Mouse (Mus musculus) MEL (cell line): ENCODE measurements around the gene Lpxn. TPM values are rescaled to one million over a fixed set of nuclear protein-coding genes. Genes with fewer than 3 reads are reported as not detected.

Experiments
- DNase-seq: peaks from one replicate; pipeline ENCODE4 v3.0.0; 2011; ENCODE audit warnings: low read depth, low spot score
- H3K27ac ChIP-seq: 2 replicates; pipeline ENCODE4 v1.5.1; 2012; ENCODE audit warnings: low read depth, mild to moderate bottlenecking, control low read depth, low read length, moderate library complexity; ENCODE audit not compliant: control insufficient read depth
- H3K27me3 ChIP-seq, 2 experiments: fragments of 150-350 bp in 1 of 2; sonication (generic) in 1 of 2; 2 replicates each; pipeline ENCODE4 v1.6.1; 2012; ENCODE audit warnings: low read length in 2 of 2, mild to moderate bottlenecking in 2 of 2, improper control_type of control experiment in 1 of 2, moderate library complexity in 1 of 2; ENCODE audit not compliant: insufficient read depth in 2 of 2, control insufficient read depth in 1 of 2
- H3K36me3 ChIP-seq, 2 experiments: 2 replicates each; pipeline ENCODE4 v1.6.1; 2012 to 2014; ENCODE audit warnings: low read length in 2 of 2, improper control_type of control experiment in 1 of 2, inconsistent platforms in 1 of 2, mild to moderate bottlenecking in 1 of 2; ENCODE audit not compliant: insufficient read depth in 2 of 2, control insufficient read depth in 1 of 2
- H3K4me1 ChIP-seq, 2 experiments: fragments of 150-350 bp in 1 of 2; sonication (generic) in 1 of 2; 2 replicates each; pipeline ENCODE4 v1.6.1; 2012; ENCODE audit warnings: low read length in 2 of 2, improper control_type of control experiment in 1 of 2, mild to moderate bottlenecking in 1 of 2; ENCODE audit not compliant: insufficient read depth in 2 of 2, control insufficient read depth in 1 of 2
- H3K4me3 ChIP-seq, 2 experiments: fragments of 150-350 bp in 1 of 2; sonication (generic) in 1 of 2; 2 replicates each; pipeline ENCODE4 v1.5.1; 2012; ENCODE audit warnings: low read depth in 2 of 2, low read length in 2 of 2, mild to moderate bottlenecking in 2 of 2, moderate library complexity in 2 of 2, control low read depth in 1 of 2, improper control_type of control experiment in 1 of 2; ENCODE audit not compliant: control insufficient read depth in 1 of 2, insufficient read depth in 1 of 2
- H3K79me2 ChIP-seq: 2 replicates; pipeline ENCODE4 v1.6.1; 2012; ENCODE audit warnings: mild to moderate bottlenecking, low read length, moderate library complexity; ENCODE audit not compliant: control insufficient read depth, poor library complexity, insufficient read depth
- H3K9ac ChIP-seq: 2 replicates; pipeline ENCODE4 v1.6.1; 2012; ENCODE audit warnings: low read depth, mild to moderate bottlenecking, control low read depth, low read length, moderate library complexity; ENCODE audit not compliant: control insufficient read depth, poor library complexity, severe bottlenecking
- H3K9me3 ChIP-seq: fragments of 150-350 bp; sonication (generic); replicated peaks from 2 replicates; pipeline ENCODE4 v1.6.1; 2012; ENCODE audit warnings: mild to moderate bottlenecking, low read length, improper control_type of control experiment, moderate library complexity; ENCODE audit not compliant: insufficient read depth
- CTCF ChIP-seq, 3 experiments: IDR thresholded peaks in 2 of 3; conservative IDR thresholded peaks in 1 of 3; 2 replicates each; pipeline ENCODE4 v1.5.1; 2011 to 2012; ENCODE audit warnings: low read length in 3 of 3, low read depth in 2 of 3, mild to moderate bottlenecking in 2 of 3, improper control_type of control experiment in 1 of 3, inconsistent platforms in 1 of 3, mixed read lengths in 1 of 3, moderate library complexity in 1 of 3; ENCODE audit not compliant: control insufficient read depth in 1 of 3, insufficient read depth in 1 of 3, poor library complexity in 1 of 3, severe bottlenecking in 1 of 3
- EP300 ChIP-seq, 2 experiments: IDR thresholded peaks; 2 replicates each; pipeline ENCODE4 v1.6.1; 2011; ENCODE audit warnings: improper control_type of control experiment in 2 of 2, low read length in 2 of 2, low read depth in 1 of 2, mild to moderate bottlenecking in 1 of 2
- GABPA ChIP-seq: IDR thresholded peaks from 2 replicates; pipeline ENCODE4 v1.6.1; 2012; ENCODE audit warnings: low read depth, mild to moderate bottlenecking, inconsistent platforms, low read length, improper control_type of control experiment, moderate library complexity
- GATA1 ChIP-seq: IDR thresholded peaks from 2 replicates; pipeline ENCODE4 v1.6.1; 2011; ENCODE audit warnings: low read depth, low read length, improper control_type of control experiment
- KAT2A ChIP-seq: conservative IDR thresholded peaks from 2 replicates; pipeline ENCODE4 v1.6.1; 2012; ENCODE audit warnings: low read depth, low read length, improper control_type of control experiment, inconsistent platforms
- MAFK ChIP-seq: IDR thresholded peaks from 2 replicates; pipeline ENCODE4 v1.6.1; 2011; ENCODE audit warnings: low read depth, mild to moderate bottlenecking, low read length, improper control_type of control experiment, borderline replicate concordance
- MAX ChIP-seq: IDR thresholded peaks from 2 replicates; pipeline ENCODE4 v1.6.1; 2011; ENCODE audit warnings: low read length, improper control_type of control experiment
- MAZ ChIP-seq: IDR thresholded peaks from 2 replicates; pipeline ENCODE4 v1.6.1; 2012; ENCODE audit warnings: low read depth, mild to moderate bottlenecking, inconsistent platforms, low read length, improper control_type of control experiment
- MEF2A ChIP-seq: IDR thresholded peaks from 2 replicates; pipeline ENCODE4 v1.6.1; 2014; ENCODE audit warnings: low read depth, mild to moderate bottlenecking, inconsistent platforms, low read length, improper control_type of control experiment; ENCODE audit not compliant: poor library complexity, insufficient replicate concordance, severe bottlenecking; ENCODE audit errors: extremely low read depth
- MXI1 ChIP-seq: IDR thresholded peaks from 2 replicates; pipeline ENCODE4 v1.6.1; 2011; ENCODE audit warnings: mild to moderate bottlenecking, low read depth, low read length, improper control_type of control experiment
- MYC ChIP-seq: IDR thresholded peaks from 2 replicates; pipeline ENCODE4 v1.6.1; 2011; ENCODE audit warnings: low read depth, mild to moderate bottlenecking, low read length, improper control_type of control experiment, moderate library complexity
- NRF1 ChIP-seq: IDR thresholded peaks from 2 replicates; pipeline ENCODE4 v1.6.1; 2014; ENCODE audit warnings: low read depth, mild to moderate bottlenecking, inconsistent platforms, low read length, improper control_type of control experiment, moderate library complexity; ENCODE audit not compliant: poor library complexity, insufficient read depth, severe bottlenecking
- POLR2A ChIP-seq, 2 experiments: IDR thresholded peaks; 2 replicates each; pipeline ENCODE4 v1.6.1; 2011 to 2012; ENCODE audit warnings: low read length in 2 of 2, mild to moderate bottlenecking in 2 of 2, control low read depth in 1 of 2, improper control_type of control experiment in 1 of 2, low read depth in 1 of 2, moderate library complexity in 1 of 2; ENCODE audit not compliant: control insufficient read depth in 1 of 2, insufficient read depth in 1 of 2, poor library complexity in 1 of 2
- POLR2AphosphoS2 ChIP-seq: IDR thresholded peaks from 2 replicates; pipeline ENCODE4 v1.6.1; 2011; ENCODE audit warnings: low read length, improper control_type of control experiment
- RAD21 ChIP-seq: IDR thresholded peaks from 2 replicates; pipeline ENCODE4 v1.6.1; 2011; ENCODE audit warnings: mild to moderate bottlenecking, low read depth, low read length, improper control_type of control experiment
- RCOR1 ChIP-seq: IDR thresholded peaks from 2 replicates; pipeline ENCODE4 v1.6.1; 2012; ENCODE audit warnings: low read depth, mild to moderate bottlenecking, inconsistent platforms, low read length, improper control_type of control experiment
- SIN3A ChIP-seq: IDR thresholded peaks from 2 replicates; pipeline ENCODE4 v1.6.1; 2012; ENCODE audit warnings: low read length, improper control_type of control experiment, inconsistent platforms
- TBP ChIP-seq: IDR thresholded peaks from 2 replicates; pipeline ENCODE4 v1.8.0; 2011; ENCODE audit warnings: low read depth, low read length, improper control_type of control experiment
- UBTF ChIP-seq: IDR thresholded peaks from 2 replicates; pipeline ENCODE4 v1.6.1; 2012; ENCODE audit warnings: low read depth, mild to moderate bottlenecking, inconsistent platforms, low read length, improper control_type of control experiment, moderate library complexity, borderline replicate concordance; ENCODE audit not compliant: insufficient read depth
- ZKSCAN1 ChIP-seq: IDR thresholded peaks from 2 replicates; pipeline ENCODE4 v1.6.1; 2012; ENCODE audit warnings: low read depth, mild to moderate bottlenecking, inconsistent platforms, low read length, improper control_type of control experiment, moderate library complexity
- ZNF384 ChIP-seq: IDR thresholded peaks from 2 replicates; pipeline ENCODE4 v1.6.1; 2012; ENCODE audit warnings: low read depth, mild to moderate bottlenecking, inconsistent platforms, low read length, improper control_type of control experiment
- polyA plus RNA-seq, 2 experiments: library from polyadenylated mRNA; stranded (reverse) in 1 of 2; unstranded in 1 of 2; fragments of >175 nt in 1 of 2; fragments of >200 nt in 1 of 2; gene quantifications; 2 replicates each; pipeline versions ENCODE4 v1.2.1 to v1.2.4; 2012; ENCODE audit warnings: low replicate concordance in 2 of 2, low read depth in 1 of 2; ENCODE audit not compliant: insufficient read length in 2 of 2, insufficient read depth in 1 of 2, missing spikeins in 1 of 2
- total RNA-seq: library from RNA; depleted of rRNA; stranded (reverse); fragments of 300-350 nt; gene quantifications from 2 replicates; pipeline ENCODE4 v1.2.3, GENCODE M21; 2012

Gene Lpxn
- total and polyA plus RNA-seq, 3 experiments: 9.9 to 12.3 TPM; not detected in 1

- TF ChIP-seq GATA1: no peak
These were observed 8.2 kb downstream of the Lpxn start (continued) for GRCm38 (mm10) chr19:12804237-12804636.

DNA sequence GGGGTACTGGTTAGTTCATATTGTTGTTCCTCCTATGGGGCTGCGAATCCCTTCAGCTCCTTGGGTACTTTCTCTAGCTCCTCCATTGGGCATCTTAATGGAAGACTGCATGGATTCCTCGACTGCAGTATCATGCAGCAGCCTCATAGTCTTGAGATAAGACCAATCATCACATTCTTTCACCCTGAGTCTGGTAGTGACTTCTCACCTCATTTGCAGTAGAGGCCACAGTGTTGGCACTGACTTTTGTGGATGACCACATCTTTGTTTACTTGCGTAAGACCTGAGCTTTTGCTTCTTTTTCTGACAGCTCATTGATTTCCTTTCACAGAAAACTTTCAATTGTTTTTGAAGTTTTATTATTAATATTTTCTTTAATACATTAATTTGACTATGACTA lies 9.7 kb downstream of the Lpxn start:
- TF ChIP-seq ZNF384 (no peak), UBTF (no peak), EP300 (IDR thresholded peaks at IDR 0.05; ENCODE audit: low read depth in 1 of 2, low read length in 2 of 2) (no peak), RCOR1 (no peak), POLR2AphosphoS2 (no peak), KAT2A (no peak), CTCF (IDR thresholded peaks at IDR 0.05 in 2 of 3, conservative IDR thresholded peaks at IDR 0.05 in 1 of 3; ENCODE audit: control insufficient read depth in 1 of 3, insufficient read depth in 1 of 3, low read depth in 2 of 3, low read length in 3 of 3, poor library complexity in 1 of 3, severe bottlenecking in 1 of 3) (no peak), TBP (no peak), MYC (no peak), NRF1 (no peak), ZKSCAN1 (no peak), MAZ (no peak), MXI1 (no peak)
- no peak overlapping the region for H3K27ac ChIP-seq
- H3K36me3 ChIP-seq: peaks cover 0 to 4% of the 10 kb centered on the region in 2 experiments; a peak in 1 of 4 replicates
- no peak overlapping the region for H3K9ac ChIP-seq
- no peak for DNase-seq
- H3K4me1 ChIP-seq: peaks cover 0 to 4% of the 10 kb centered on the region in 2 experiments; a peak in 1 of 4 replicates
- H3K9me3 ChIP-seq: no peaks in the 10 kb centered on the region
- no peaks in the 10 kb centered on the region for H3K27me3 ChIP-seq
- peaks cover 2% of the 10 kb centered on the region for H3K79me2 ChIP-seq
- no peak overlapping the region for H3K4me3 ChIP-seq

DNA sequence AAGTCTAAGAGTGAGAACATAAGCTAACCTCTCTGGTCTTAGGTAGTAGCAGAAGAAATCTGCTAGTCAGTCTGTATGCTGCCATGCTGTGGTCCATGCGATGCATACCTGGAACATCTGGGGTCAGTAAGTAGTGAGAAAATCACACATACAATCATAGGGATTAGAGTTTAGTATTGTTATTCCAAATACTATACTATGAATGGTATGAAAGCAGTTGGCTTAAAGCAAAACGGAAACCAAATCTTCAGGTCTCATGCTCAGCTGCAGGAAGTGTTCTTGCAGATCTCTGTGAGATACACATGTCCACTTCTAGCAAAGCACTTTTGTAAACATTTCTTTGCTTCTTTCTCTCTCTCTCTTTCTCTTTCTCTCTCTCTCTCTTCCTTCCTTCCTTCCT lies 10.2 kb downstream of the Lpxn start:
- Histone ChIP-seq H3K4me1 (peaks cover 0 to 2% of the 10 kb centered on the region in 2 experiments; a peak in 1 of 4 replicates), H3K79me2 (peaks cover 1% of the 10 kb centered on the region; the same call in 1 of the 2 replicates), H3K36me3 (peaks cover 0 to 4% of the 10 kb centered on the region in 2 experiments; a peak in 1 of 4 replicates), H3K4me3 (no peak overlapping the region), H3K27me3 (no peaks in the 10 kb centered on the region), H3K27ac (no peak overlapping the region), H3K9me3 (no peaks in the 10 kb centered on the region), H3K9ac (no peak overlapping the region)
- TF ChIP-seq CTCF (IDR thresholded peaks at IDR 0.05 in 2 of 3, conservative IDR thresholded peaks at IDR 0.05 in 1 of 3; ENCODE audit: control insufficient read depth in 1 of 3, insufficient read depth in 1 of 3, low read depth in 2 of 3, low read length in 3 of 3, poor library complexity in 1 of 3, severe bottlenecking in 1 of 3) (no peak), GABPA (no peak), MXI1 (no peak), MAX (no peak), POLR2A (IDR thresholded peaks at IDR 0.05; ENCODE audit: control insufficient read depth in 1 of 2, insufficient read depth in 1 of 2, low read depth in 1 of 2, low read length in 2 of 2, poor library complexity in 1 of 2) (no peak), KAT2A (no peak), SIN3A (no peak), MEF2A (no peak), MAZ (no peak), RAD21 (no peak), MAFK (no peak)
- no peak for DNase-seq
